Mouse (Mus musculus): ENCODE results near the gene Tecta.

- TF ChIP-seq POLR2A (IDR thresholded peaks at IDR 0.05; ENCODE audit: insufficient read length, low read depth): no peak
- TF ChIP-seq TCF12 (IDR thresholded peaks at IDR 0.05; ENCODE audit: insufficient read depth, poor library complexity, severe bottlenecking): no peak
- TF ChIP-seq USF1 (IDR thresholded peaks at IDR 0.05; ENCODE audit: low read depth): no peak
- TF ChIP-seq POLR2AphosphoS2 (IDR thresholded peaks at IDR 0.05; ENCODE audit: insufficient read length, low read depth): no peak
- TF ChIP-seq E2F4 (IDR thresholded peaks at IDR 0.05; ENCODE audit: insufficient read depth): no peak
- no peak for TF ChIP-seq MAX (IDR thresholded peaks at IDR 0.05; ENCODE audit: low read depth)
- no peak for TF ChIP-seq CEBPB (IDR thresholded peaks at IDR 0.05; ENCODE audit: insufficient read depth, poor library complexity, severe bottlenecking)
- TF ChIP-seq MYOD1 (IDR thresholded peaks at IDR 0.05; ENCODE audit: control insufficient read depth in 1 of 3, insufficient read length in 2 of 3, low read depth in 2 of 3): no peak
These were observed 27.1 kb upstream of the Tecta start for GRCm38 (mm10) chr9:42426661-42427358.

Measured in myocyte (in vitro differentiated cells).